Mouse (Mus musculus) testis, adult 2 months (tissue): ENCODE measurements around the gene 2210016L21Rik.

Source experiments
- CTCF ChIP-seq: fragments of 200-500 bp; IDR thresholded peaks from 2 replicates; pipeline ENCODE4 v1.5.1; 2012; ENCODE audit warnings: low read depth, mild to moderate bottlenecking, inconsistent platforms, low read length, moderate library complexity; ENCODE audit not compliant: control insufficient read depth, insufficient read depth, insufficient replicate concordance
- POLR2A ChIP-seq: fragments of 200-500 bp; IDR thresholded peaks from 2 replicates; pipeline ENCODE4 v1.6.1; 2012; ENCODE audit warnings: low read depth, mild to moderate bottlenecking, inconsistent platforms, low read length, moderate library complexity; ENCODE audit not compliant: control insufficient read depth

GRCm38 (mm10) chr5:114948891-114949290, 6.9 kb downstream of the 2210016L21Rik start:
- TF ChIP-seq CTCF: no peak
- no peak for TF ChIP-seq POLR2A
